Mouse (Mus musculus): ENCODE results near the gene Nelfcd.

The Nelfcd gene

GRCm38 (mm10) chr2:174415731-174416310 is at the start of gene Nelfcd:
Nelfcd (plus strand) TSS chr2:174415804.
- DNase-seq (ENCODE audit: low read depth, low spot score): peak; percentile 95

- DNase-seq (ENCODE audit: low read depth, low spot score): no peak
These were observed 49.0 kb upstream of the Nelfcd start for GRCm38 (mm10) chr2:174366571-174366970.

GRCm38 (mm10) chr2:174381021-174381420 is 34.6 kb upstream of the Nelfcd start:
- DNase-seq (ENCODE audit: low read depth, low spot score): no peak

- no peak for DNase-seq (ENCODE audit: low read depth, low spot score)
These were observed 23.7 kb upstream of the Nelfcd start for GRCm38 (mm10) chr2:174391936-174392335.

- no peak for DNase-seq (ENCODE audit: low read depth, low spot score)
These were observed 23.1 kb upstream of the Nelfcd start for GRCm38 (mm10) chr2:174392554-174392953.

GRCm38 (mm10) chr2:174393383-174393782 is 22.2 kb upstream of the Nelfcd start:
- DNase-seq (ENCODE audit: low read depth, low spot score): no peak

GRCm38 (mm10) chr2:174396643-174397042 is 19.0 kb upstream of the Nelfcd start:
- no peak for DNase-seq (ENCODE audit: low read depth, low spot score)

GRCm38 (mm10) chr2:174397065-174397464 is 18.5 kb upstream of the Nelfcd start:
- no peak for DNase-seq (ENCODE audit: low read depth, low spot score)

GRCm38 (mm10) chr2:174397881-174398280 is 17.7 kb upstream of the Nelfcd start:
- DNase-seq (ENCODE audit: low read depth, low spot score): no peak

GRCm38 (mm10) chr2:174400396-174400795 is 15.2 kb upstream of the Nelfcd start:
- no peak for DNase-seq (ENCODE audit: low read depth, low spot score)

- no peak for DNase-seq (ENCODE audit: low read depth, low spot score)
These were observed 5.4 kb upstream of the Nelfcd start for GRCm38 (mm10) chr2:174410222-174410621.

- no peak for DNase-seq (ENCODE audit: low read depth, low spot score)
These were observed 2.5 kb upstream of the Nelfcd start for GRCm38 (mm10) chr2:174413127-174413526.

- DNase-seq (ENCODE audit: low read depth, low spot score): no peak
These were observed 438 bp upstream of the Nelfcd start for GRCm38 (mm10) chr2:174415001-174415730.

GRCm38 (mm10) chr2:174421107-174421506 is 5.5 kb downstream of the Nelfcd start:
- DNase-seq (ENCODE audit: low read depth, low spot score): no peak

- no peak for DNase-seq (ENCODE audit: low read depth, low spot score)
These were observed 8.9 kb downstream of the Nelfcd start for GRCm38 (mm10) chr2:174424301-174425085.

GRCm38 (mm10) chr2:174426856-174427255 is 11.3 kb downstream of the Nelfcd start:
- no peak for DNase-seq (ENCODE audit: low read depth, low spot score)

- no peak for DNase-seq (ENCODE audit: low read depth, low spot score)
These were observed 12.7 kb downstream of the Nelfcd start for GRCm38 (mm10) chr2:174428076-174428835.

- no peak for DNase-seq (ENCODE audit: low read depth, low spot score)
These were observed 13.5 kb downstream of the Nelfcd start for GRCm38 (mm10) chr2:174428996-174429591.

GRCm38 (mm10) chr2:174434943-174435342 is 19.3 kb downstream of the Nelfcd start:
- DNase-seq (ENCODE audit: low read depth, low spot score): no peak

- no peak for DNase-seq (ENCODE audit: low read depth, low spot score)
These were observed 20.6 kb downstream of the Nelfcd start for GRCm38 (mm10) chr2:174436076-174436701.

All from CD4-positive helper T cell, adult 2 months (primary cell).